In genomic region chr14:41127997-41128396, GRCm38 (mm10) we compare ENCODE assay signal across 8 mouse cellular contexts. TPM values are rescaled to one million over a fixed set of nuclear protein-coding genes. Genes with fewer than 3 reads are reported as not detected.
A peak's percentile ranks its signal among the peaks of the same experiment; 100 is the strongest.
DNase-seq lines count a peak whose midpoint lies in the region; ATAC-seq and TF ChIP-seq lines count a peak whose summit lies in the region.
"Had no signal": no experiment of that assay in that cellular context is flagged by ENCODE, and none has a peak within 500 bp of the region (broad histone marks: within the 10 kb centered on the region; RNA-seq: fewer than 3 reads in every experiment).

No protein-coding gene starts in this region.

- no peaks in the 10 kb centered on the region for H3K27me3 ChIP-seq in hindbrain, embryonic 16.5 days (replicated peaks; ENCODE audit: control insufficient read depth, insufficient read depth, low read length)
- no peaks in the 10 kb centered on the region for H3K27me3 ChIP-seq in lung, embryonic 14.5 days (ENCODE audit: insufficient read depth, low read length)
- H3K27me3 ChIP-seq in stomach, postnatal 0 days (ENCODE audit: control insufficient read depth, insufficient read depth, low read length), result no peaks in the 10 kb centered on the region

- no peaks in the 10 kb centered on the region for H3K4me1 ChIP-seq in hindbrain, embryonic 16.5 days (ENCODE audit: control insufficient read depth, insufficient read depth, low read depth, low read length)
- H3K4me1 ChIP-seq in lung, embryonic 14.5 days (ENCODE audit: insufficient read depth), result no peaks in the 10 kb centered on the region
- no peaks in the 10 kb centered on the region for H3K4me1 ChIP-seq in stomach, postnatal 0 days (replicated peaks; ENCODE audit: control insufficient read depth, insufficient read depth)

- peak in 1 of 2 experiments; percentile 14 for DNase-seq in left cerebral cortex, adult 2 months (ENCODE audit: extremely low spot score in 1 of 2, low spot score in 2 of 2)
- DNase-seq in left cerebral cortex, adult 11 months (ENCODE audit: low spot score), result no peak
- peak; percentile 73 for DNase-seq in lung, embryonic 14.5 days
- DNase-seq in stomach, postnatal 0 days (ENCODE audit: low spot score), result peak; percentile 24
- DNase-seq in gastrocnemius, postnatal 10 days, result no peak

- H3K36me3 ChIP-seq in hindbrain, embryonic 16.5 days (ENCODE audit: control insufficient read depth, insufficient read depth, low read length), result no peaks in the 10 kb centered on the region
- H3K36me3 ChIP-seq in lung, embryonic 14.5 days (ENCODE audit: insufficient read depth), result no peaks in the 10 kb centered on the region
- no peaks in the 10 kb centered on the region for H3K36me3 ChIP-seq in stomach, postnatal 0 days (ENCODE audit: control insufficient read depth, insufficient read depth, low read length)

- no peak overlapping the region for H3K4me3 ChIP-seq in left cerebral cortex, adult 2 months
- H3K4me3 ChIP-seq in hindbrain, embryonic 16.5 days (ENCODE audit: low read length), result no peak overlapping the region
- H3K4me3 ChIP-seq in lung, embryonic 14.5 days (ENCODE audit: low read depth, low read length), result no peak overlapping the region
- H3K4me3 ChIP-seq in stomach, postnatal 0 days (ENCODE audit: low read depth, low read length), result no peak overlapping the region

- H3K9me3 ChIP-seq in hindbrain, embryonic 16.5 days (ENCODE audit: control insufficient read depth, low read length), result no peaks in the 10 kb centered on the region
- H3K9me3 ChIP-seq in lung, embryonic 14.5 days (ENCODE audit: low read depth, low read length), result no peaks in the 10 kb centered on the region
- no peaks in the 10 kb centered on the region for H3K9me3 ChIP-seq in stomach, postnatal 0 days (ENCODE audit: control insufficient read depth, low read length)

- H3K27ac ChIP-seq in left cerebral cortex, adult 2 months, result no peak overlapping the region
- no peak overlapping the region for H3K27ac ChIP-seq in hindbrain, embryonic 16.5 days (ENCODE audit: low read depth, low read length)
- H3K27ac ChIP-seq in lung, embryonic 14.5 days (ENCODE audit: low read depth), result no peak overlapping the region
- no peak overlapping the region for H3K27ac ChIP-seq in stomach, postnatal 0 days (replicated peaks)

- H3K4me2 ChIP-seq in hindbrain, embryonic 16.5 days (ENCODE audit: low read length), result no peak overlapping the region
- no peak overlapping the region for H3K4me2 ChIP-seq in lung, embryonic 14.5 days
- H3K4me2 ChIP-seq in stomach, postnatal 0 days (replicated peaks; ENCODE audit: low read depth), result no peak overlapping the region

- intact Hi-C loops in left cerebral cortex, adult 2 months (cut with DNase I), result loop anchor here (1.0 kb wide), 1 partner anchor 34 kb away; no protein-coding TSS in a partner anchor

- 25% methylated on average over 4 of the region's 4 CpGs for WGBS in hindbrain, embryonic 16.5 days
- whole genome bisulfite sequencing in lung, embryonic 14.5 days, result 16% methylated on average over 4 of the region's 4 CpGs
- WGBS in stomach, postnatal 0 days, result 12% methylated on average over 4 of the region's 4 CpGs

- H3K9ac ChIP-seq in hindbrain, embryonic 16.5 days (ENCODE audit: low read depth, low read length), result no peak overlapping the region
- no peak overlapping the region for H3K9ac ChIP-seq in lung, embryonic 14.5 days
- no peak overlapping the region for H3K9ac ChIP-seq in stomach, postnatal 0 days (ENCODE audit: low read length)

- no peak for TF ChIP-seq EP300 in stomach, postnatal 0 days (optimal IDR thresholded peaks at IDR 0.05)

- peak; percentile 62; the same call in 1 of the 2 replicates for ATAC-seq in common myeloid progenitor, adult 5-6 weeks (replicated peaks; ENCODE audit: low read depth, poor library complexity, severe bottlenecking)
- peak; percentile 80; the same call in 1 of the 2 replicates for ATAC-seq in hindbrain, embryonic 16.5 days
- ATAC-seq in lung, embryonic 14.5 days (ENCODE audit: insufficient read depth), result no peak
- no peak for ATAC-seq in stomach, postnatal 0 days (ENCODE audit: low FRiP score, low TSS enrichment)

- TF ChIP-seq CTCF in left cerebral cortex, adult 2 months (IDR thresholded peaks at IDR 0.05), result peak; percentile 69
- TF ChIP-seq CTCF in lung, embryonic 14.5 days (IDR thresholded peaks at IDR 0.05; ENCODE audit: low read depth), result peak; percentile 71
- TF ChIP-seq CTCF in stomach, postnatal 0 days (IDR thresholded peaks at IDR 0.05; ENCODE audit: low read depth), result peak; percentile 77

RNA-seq across cellular contexts. Expression of gene Sftpa1, which starts 3.6 kb away (rescaled TPM):
- total RNA-seq in left cerebral cortex, adult 2 months (2021), result not detected
- total RNA-seq in common myeloid progenitor, adult 5-6 weeks (2017), result not detected in 2 replicates
- not detected in 2 replicates for polyA plus RNA-seq in hindbrain, embryonic 16.5 days (2015; fragmentation: Nextera tagmentation; extraction: Ambion mirVana)
- 28.1 and 29.4 TPM in 2 replicates for polyA plus RNA-seq in lung, embryonic 14.5 days (2014; fragmentation: Nextera tagmentation; extraction: Ambion mirVana)
- polyA plus RNA-seq in stomach, postnatal 0 days (2015; fragmentation: Nextera tagmentation; extraction: Ambion mirVana), result 0.06 TPM in 1 of 2 replicates, not detected in the other
- total RNA-seq in gastrocnemius, postnatal 10 days (2021), result not detected
- total RNA-seq: layer of hippocampus, postnatal 36 days had no signal

RNA-seq across cellular contexts. Expression of gene Mat1a, which starts 23.2 kb away (rescaled TPM):
- not detected for total RNA-seq in left cerebral cortex, adult 2 months (2021)
- not detected in 2 replicates for total RNA-seq in common myeloid progenitor, adult 5-6 weeks (2017)
- not detected in 2 replicates for polyA plus RNA-seq in hindbrain, embryonic 16.5 days (2015; fragmentation: Nextera tagmentation; extraction: Ambion mirVana)
- 2.6 and 4.0 TPM in 2 replicates for polyA plus RNA-seq in lung, embryonic 14.5 days (2014; fragmentation: Nextera tagmentation; extraction: Ambion mirVana)
- 0.75 and 2.0 TPM in 2 replicates for polyA plus RNA-seq in stomach, postnatal 0 days (2015; fragmentation: Nextera tagmentation; extraction: Ambion mirVana)
- total RNA-seq in gastrocnemius, postnatal 10 days (2021), result under 1 TPM in 1 of 2 experiments, not detected in 1; 0.52 TPM
- total RNA-seq: layer of hippocampus, postnatal 36 days had no signal

RNA-seq across cellular contexts. Expression of gene Mbl1, which starts 23.3 kb away (rescaled TPM):
- total RNA-seq in left cerebral cortex, adult 2 months (2021), result not detected
- total RNA-seq in common myeloid progenitor, adult 5-6 weeks (2017), result not detected in 2 replicates
- not detected in 2 replicates for polyA plus RNA-seq in hindbrain, embryonic 16.5 days (2015; fragmentation: Nextera tagmentation; extraction: Ambion mirVana)
- polyA plus RNA-seq in lung, embryonic 14.5 days (2014; fragmentation: Nextera tagmentation; extraction: Ambion mirVana), result not detected in 2 replicates
- polyA plus RNA-seq in stomach, postnatal 0 days (2015; fragmentation: Nextera tagmentation; extraction: Ambion mirVana), result 0.29 TPM in 1 of 2 replicates, not detected in the other
- under 1 TPM in 1 of 2 experiments, not detected in 1; 0.52 TPM for total RNA-seq in gastrocnemius, postnatal 10 days (2021)
- total RNA-seq: layer of hippocampus, postnatal 36 days had no signal

RNA-seq across cellular contexts. Expression of gene Dydc1, which starts 55.3 kb away (rescaled TPM):
- not detected for total RNA-seq in left cerebral cortex, adult 2 months (2021)
- not detected in 2 replicates for total RNA-seq in common myeloid progenitor, adult 5-6 weeks (2017)
- polyA plus RNA-seq in hindbrain, embryonic 16.5 days (2015; fragmentation: Nextera tagmentation; extraction: Ambion mirVana), result 0.26 TPM in 2 replicates
- not detected in 2 replicates for polyA plus RNA-seq in lung, embryonic 14.5 days (2014; fragmentation: Nextera tagmentation; extraction: Ambion mirVana)
- not detected in 2 replicates for polyA plus RNA-seq in stomach, postnatal 0 days (2015; fragmentation: Nextera tagmentation; extraction: Ambion mirVana)
- total RNA-seq in gastrocnemius, postnatal 10 days (2021), result not detected
- total RNA-seq: layer of hippocampus, postnatal 36 days had no signal

RNA-seq across cellular contexts. Expression of gene Sftpd, which starts 57.0 kb away (rescaled TPM):
- total RNA-seq in left cerebral cortex, adult 2 months (2021), result not detected
- not detected in 2 replicates for total RNA-seq in common myeloid progenitor, adult 5-6 weeks (2017)
- not detected in 2 replicates for polyA plus RNA-seq in hindbrain, embryonic 16.5 days (2015; fragmentation: Nextera tagmentation; extraction: Ambion mirVana)
- not detected in 2 replicates for polyA plus RNA-seq in lung, embryonic 14.5 days (2014; fragmentation: Nextera tagmentation; extraction: Ambion mirVana)
- polyA plus RNA-seq in stomach, postnatal 0 days (2015; fragmentation: Nextera tagmentation; extraction: Ambion mirVana), result 4.9 TPM in 2 replicates
- not detected for total RNA-seq in gastrocnemius, postnatal 10 days (2021)
- total RNA-seq: layer of hippocampus, postnatal 36 days had no signal

Comparison
In these comparisons a context has a peak if more than half of its experiments do, and no peak if none do; other contexts are left out.
1. DNase-seq: peak in lung, embryonic 14.5 days (single experiment) and stomach, postnatal 0 days (single experiment); none in left cerebral cortex, adult 11 months (single experiment) and gastrocnemius, postnatal 10 days (single experiment).
2. ATAC-seq: peak in common myeloid progenitor, adult 5-6 weeks (single experiment) and hindbrain, embryonic 16.5 days (single experiment); none in lung, embryonic 14.5 days (single experiment) and stomach, postnatal 0 days (single experiment).
3. Peak in every context shown above with its lines, with median percentiles within 50 percentile points of each other: CTCF ChIP-seq.